ENCODE assay signal across 23 mouse cellular contexts in the genomic region with DNA sequence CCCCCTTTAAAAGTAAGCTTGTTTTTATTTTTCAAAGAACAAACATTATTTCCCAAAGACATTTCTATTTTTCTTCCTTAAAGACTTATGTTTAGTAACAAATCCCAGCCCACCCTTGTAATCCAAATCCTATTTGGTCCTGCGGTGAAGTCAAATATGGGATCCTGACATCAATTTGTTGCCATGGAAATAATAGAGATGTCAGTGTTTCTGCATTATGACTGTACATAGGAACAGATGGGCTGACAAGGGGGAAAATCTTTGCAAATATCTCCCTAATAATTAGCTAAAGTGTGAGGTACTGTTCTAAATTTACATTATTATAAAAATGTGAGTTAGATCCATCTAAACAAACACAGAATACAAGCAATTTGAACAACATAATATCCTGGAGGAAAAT.
DNase-seq lines count a peak whose midpoint lies in the region; ATAC-seq and TF ChIP-seq lines count a peak whose summit lies in the region.
"Had no signal": no experiment of that assay in that cellular context is flagged by ENCODE, and none has a peak within 500 bp of the region (broad histone marks: within the 10 kb centered on the region; RNA-seq: fewer than 3 reads in every experiment).

No protein-coding gene starts in this region.

- no peak overlapping the region for H3K4me2 ChIP-seq in embryonic facial prominence, embryonic 14.5 days (ENCODE audit: low read depth, low read length)
- H3K4me2 ChIP-seq in hindbrain, embryonic 13.5 days, result no peak overlapping the region
- no peak overlapping the region for H3K4me2 ChIP-seq in hindbrain, embryonic 11.5 days (replicated peaks; ENCODE audit: low read depth, low read length)
- H3K4me2 ChIP-seq in midbrain, embryonic 15.5 days, result no peak overlapping the region
- H3K4me2 ChIP-seq in midbrain, embryonic 11.5 days, result no peak overlapping the region
- no peak overlapping the region for H3K4me2 ChIP-seq in midbrain, postnatal 0 days (ENCODE audit: low read depth, low read length, poor library complexity, severe bottlenecking)
- H3K4me2 ChIP-seq: embryonic facial prominence, embryonic 15.5 days; heart, embryonic 12.5 days; hindbrain, embryonic 12.5 days; intestine, embryonic 15.5 days had no signal

- no peak for ATAC-seq in embryonic facial prominence, embryonic 14.5 days (ENCODE audit: low read depth)
- 0 out of 2 replicates have a peak, but pooled peaks have one; percentile 41 for ATAC-seq in hindbrain, embryonic 13.5 days (ENCODE audit: low FRiP score)
- ATAC-seq in hindbrain, embryonic 11.5 days (ENCODE audit: low FRiP score), result no peak
- ATAC-seq in midbrain, embryonic 15.5 days (replicated peaks), result 0 out of 2 replicates have a peak, but pooled peaks have one; percentile 60
- no peak for ATAC-seq in midbrain, embryonic 11.5 days (ENCODE audit: low FRiP score)
- no peak for ATAC-seq in midbrain, postnatal 0 days (ENCODE audit: low FRiP score)
- ATAC-seq: CD4-positive, CD25-positive, alpha-beta regulatory T cell, adult 4 months; intestine, embryonic 15.5 days had no signal

- no peaks in the 10 kb centered on the region for H3K4me1 ChIP-seq in embryonic facial prominence, embryonic 14.5 days (ENCODE audit: control insufficient read depth, insufficient read depth, low read length)
- no peaks in the 10 kb centered on the region for H3K4me1 ChIP-seq in embryonic facial prominence, embryonic 10.5 days
- H3K4me1 ChIP-seq in hindbrain, embryonic 13.5 days (replicated peaks), result peaks cover 17% of the 10 kb centered on the region; the same call in 1 of the 2 replicates
- no peaks in the 10 kb centered on the region for H3K4me1 ChIP-seq in hindbrain, embryonic 11.5 days (replicated peaks; ENCODE audit: control insufficient read depth, insufficient read depth, low read length)
- 0 out of 2 replicates have a peak, but pooled peaks cover 3% of the 10 kb centered on the region for H3K4me1 ChIP-seq in midbrain, embryonic 15.5 days
- no peaks in the 10 kb centered on the region for H3K4me1 ChIP-seq in midbrain, embryonic 11.5 days (ENCODE audit: control insufficient read depth, insufficient read depth, low read length)
- no peaks in the 10 kb centered on the region for H3K4me1 ChIP-seq in midbrain, postnatal 0 days (ENCODE audit: insufficient read depth, low read length)
- H3K4me1 ChIP-seq: embryonic facial prominence, embryonic 15.5 days; intestine, embryonic 15.5 days had no signal

- no peak overlapping the region for H3K9ac ChIP-seq in embryonic facial prominence, embryonic 14.5 days (ENCODE audit: low read depth, low read length)
- no peak overlapping the region for H3K9ac ChIP-seq in hindbrain, embryonic 13.5 days
- H3K9ac ChIP-seq in hindbrain, embryonic 11.5 days (ENCODE audit: low read depth, low read length), result no peak overlapping the region
- no peak overlapping the region for H3K9ac ChIP-seq in midbrain, embryonic 15.5 days
- no peak overlapping the region for H3K9ac ChIP-seq in midbrain, embryonic 11.5 days (ENCODE audit: low read length)
- H3K9ac ChIP-seq in midbrain, postnatal 0 days (replicated peaks; ENCODE audit: low read length, poor library complexity, severe bottlenecking), result no peak overlapping the region
- H3K9ac ChIP-seq: embryonic facial prominence, embryonic 15.5 days; heart, embryonic 12.5 days; hindbrain, embryonic 12.5 days; intestine, embryonic 15.5 days had no signal

- no peaks in the 10 kb centered on the region for H3K27me3 ChIP-seq in embryonic facial prominence, embryonic 14.5 days (replicated peaks; ENCODE audit: control insufficient read depth, insufficient read depth, low read length)
- H3K27me3 ChIP-seq in embryonic facial prominence, embryonic 10.5 days (replicated peaks; ENCODE audit: low read depth, poor library complexity, severe bottlenecking), result no peaks in the 10 kb centered on the region
- no peaks in the 10 kb centered on the region for H3K27me3 ChIP-seq in hindbrain, embryonic 13.5 days
- H3K27me3 ChIP-seq in hindbrain, embryonic 11.5 days (ENCODE audit: control insufficient read depth, insufficient read depth, low read length), result no peaks in the 10 kb centered on the region
- H3K27me3 ChIP-seq in midbrain, embryonic 15.5 days (replicated peaks), result no peaks in the 10 kb centered on the region
- H3K27me3 ChIP-seq in midbrain, embryonic 11.5 days (ENCODE audit: control insufficient read depth, insufficient read depth, low read length), result no peaks in the 10 kb centered on the region
- H3K27me3 ChIP-seq in midbrain, postnatal 0 days (ENCODE audit: insufficient read depth, low read length), result no peaks in the 10 kb centered on the region
- H3K27me3 ChIP-seq: embryonic facial prominence, embryonic 15.5 days; heart, embryonic 12.5 days; hindbrain, embryonic 12.5 days; intestine, embryonic 15.5 days had no signal

- no peaks in the 10 kb centered on the region for H3K9me3 ChIP-seq in embryonic facial prominence, embryonic 14.5 days (ENCODE audit: control insufficient read depth, low read length)
- no peaks in the 10 kb centered on the region for H3K9me3 ChIP-seq in embryonic facial prominence, embryonic 10.5 days
- H3K9me3 ChIP-seq in hindbrain, embryonic 13.5 days, result no peaks in the 10 kb centered on the region
- no peaks in the 10 kb centered on the region for H3K9me3 ChIP-seq in hindbrain, embryonic 11.5 days (ENCODE audit: control insufficient read depth, low read length)
- no peaks in the 10 kb centered on the region for H3K9me3 ChIP-seq in midbrain, embryonic 15.5 days
- H3K9me3 ChIP-seq in midbrain, embryonic 11.5 days (ENCODE audit: control insufficient read depth, low read length), result no peaks in the 10 kb centered on the region
- no peaks in the 10 kb centered on the region for H3K9me3 ChIP-seq in midbrain, postnatal 0 days (ENCODE audit: low read length)
- H3K9me3 ChIP-seq: embryonic facial prominence, embryonic 15.5 days; G1E; heart, embryonic 12.5 days; hindbrain, embryonic 12.5 days; intestine, embryonic 15.5 days had no signal

- no peak overlapping the region for H3K27ac ChIP-seq in embryonic facial prominence, embryonic 14.5 days (replicated peaks; ENCODE audit: low read depth, low read length)
- no peak overlapping the region for H3K27ac ChIP-seq in embryonic facial prominence, embryonic 10.5 days (replicated peaks)
- H3K27ac ChIP-seq in hindbrain, embryonic 13.5 days, result no peak overlapping the region
- no peak overlapping the region for H3K27ac ChIP-seq in hindbrain, embryonic 11.5 days (ENCODE audit: low read depth, low read length)
- no peak overlapping the region for H3K27ac ChIP-seq in midbrain, embryonic 15.5 days
- H3K27ac ChIP-seq in midbrain, embryonic 11.5 days (ENCODE audit: low read depth, low read length), result no peak overlapping the region
- no peak overlapping the region for H3K27ac ChIP-seq in midbrain, postnatal 0 days (ENCODE audit: low read depth, low read length)
- H3K27ac ChIP-seq: embryonic facial prominence, embryonic 15.5 days; gastrocnemius, adult 2 months; hindbrain, embryonic 12.5 days; intestine, embryonic 15.5 days had no signal

- H3K4me3 ChIP-seq in embryonic facial prominence, embryonic 14.5 days (ENCODE audit: low read depth, low read length), result no peak overlapping the region
- no peak overlapping the region for H3K4me3 ChIP-seq in embryonic facial prominence, embryonic 10.5 days
- H3K4me3 ChIP-seq in hindbrain, embryonic 13.5 days, result no peak overlapping the region
- H3K4me3 ChIP-seq in hindbrain, embryonic 11.5 days (ENCODE audit: low read depth, low read length), result no peak overlapping the region
- no peak overlapping the region for H3K4me3 ChIP-seq in midbrain, embryonic 15.5 days
- no peak overlapping the region for H3K4me3 ChIP-seq in midbrain, embryonic 11.5 days (ENCODE audit: low read depth, low read length)
- no peak overlapping the region for H3K4me3 ChIP-seq in midbrain, postnatal 0 days (ENCODE audit: low read depth, low read length)
- H3K4me3 ChIP-seq: embryonic facial prominence, embryonic 15.5 days; erythroblast, embryonic 14.5 days; gastrocnemius, adult 2 months; heart, embryonic 12.5 days; hindbrain, embryonic 12.5 days; intestine, embryonic 15.5 days had no signal

- DNase-seq in embryonic facial prominence, embryonic 14.5 days (ENCODE audit: low spot score), result peak; percentile 19
- DNase-seq in embryonic facial prominence, embryonic 10.5 days (ENCODE audit: low spot score), result no peak
- no peak for DNase-seq in hindbrain, embryonic 11.5 days (ENCODE audit: low spot score)
- no peak for DNase-seq in midbrain, embryonic 11.5 days (ENCODE audit: low spot score, missing footprints)
- DNase-seq in midbrain, postnatal 0 days (ENCODE audit: low spot score), result peak; percentile 34
- no peak for DNase-seq in left cerebral cortex, postnatal 4 days
- DNase-seq: adrenal gland, adult 8-10 months; adrenal gland, postnatal 36 days; B cell, adult 2 months; cerebellum, adult 11-12 months; cerebellum, adult 9-10 months; cerebellum, postnatal 25 days; gastrocnemius, adult 2 months; gastrocnemius, postnatal 25 days had no signal

- no peak for TF ChIP-seq CTCF in midbrain, postnatal 0 days (IDR thresholded peaks at IDR 0.05)

- intact Hi-C loops in left cerebral cortex, postnatal 4 days (cut with DNase I), result no loop called here

- no peaks in the 10 kb centered on the region for H3K36me3 ChIP-seq in embryonic facial prominence, embryonic 14.5 days (ENCODE audit: control insufficient read depth, insufficient read depth, low read length)
- H3K36me3 ChIP-seq in embryonic facial prominence, embryonic 10.5 days (replicated peaks), result no peaks in the 10 kb centered on the region
- no peaks in the 10 kb centered on the region for H3K36me3 ChIP-seq in hindbrain, embryonic 13.5 days
- no peaks in the 10 kb centered on the region for H3K36me3 ChIP-seq in hindbrain, embryonic 11.5 days (ENCODE audit: control insufficient read depth, insufficient read depth, low read length)
- H3K36me3 ChIP-seq in midbrain, embryonic 15.5 days (replicated peaks), result no peaks in the 10 kb centered on the region
- no peaks in the 10 kb centered on the region for H3K36me3 ChIP-seq in midbrain, embryonic 11.5 days (ENCODE audit: control insufficient read depth, insufficient read depth, low read length)
- H3K36me3 ChIP-seq in midbrain, postnatal 0 days (ENCODE audit: insufficient read depth, low read length), result no peaks in the 10 kb centered on the region
- H3K36me3 ChIP-seq: embryonic facial prominence, embryonic 15.5 days; G1E; heart, embryonic 12.5 days; hindbrain, embryonic 12.5 days; intestine, embryonic 15.5 days had no signal

- 61% methylated on average over 1 of the region's 1 CpGs for WGBS in embryonic facial prominence, embryonic 14.5 days
- 88% methylated on average over 1 of the region's 1 CpGs for WGBS in embryonic facial prominence, embryonic 10.5 days
- WGBS in hindbrain, embryonic 13.5 days, result 39% methylated on average over 1 of the region's 1 CpGs
- WGBS in hindbrain, embryonic 11.5 days, result 82% methylated on average over 1 of the region's 1 CpGs
- 29% methylated on average over 1 of the region's 1 CpGs for WGBS in midbrain, embryonic 15.5 days
- 77% methylated on average over 1 of the region's 1 CpGs for WGBS in midbrain, embryonic 11.5 days
- 38% methylated on average over 1 of the region's 1 CpGs for WGBS in midbrain, postnatal 0 days

Comparison
In these comparisons a context has a peak if more than half of its experiments do, and no peak if none do; other contexts are left out.
1. ATAC-seq: peak in hindbrain, embryonic 13.5 days (single experiment) and midbrain, embryonic 15.5 days (single experiment); none in embryonic facial prominence, embryonic 14.5 days (single experiment), hindbrain, embryonic 11.5 days (single experiment), midbrain, embryonic 11.5 days (single experiment) and midbrain, postnatal 0 days (single experiment).
2. DNase-seq: peak in embryonic facial prominence, embryonic 14.5 days (single experiment) and midbrain, postnatal 0 days (single experiment); none in embryonic facial prominence, embryonic 10.5 days (single experiment), hindbrain, embryonic 11.5 days (single experiment), midbrain, embryonic 11.5 days (single experiment) and left cerebral cortex, postnatal 4 days (single experiment).